Mouse (Mus musculus) left cerebral cortex, adult 18-20 months (tissue): ENCODE measurements around the gene Acss3. TPM values are rescaled to one million over a fixed set of nuclear protein-coding genes. Genes with fewer than 3 reads are reported as not detected.

Experiments used
- DNase-seq, 2 experiments: peaks; one replicate each; pipeline ENCODE4 v3.0.0; 2021 to 2022; ENCODE audit warnings: low spot score in 2 of 2, mixed read lengths in 1 of 2
- long read RNA-seq, 2 experiments: library from polyadenylated mRNA; stranded (forward); transcript quantifications; one replicate each; pipeline ENCODE4 v2.0.0; 2021
- total RNA-seq, 2 experiments: library from RNA; stranded (reverse); gene quantifications; 2 replicates each; pipeline ENCODE4 v1.2.3; 2021

Gene Acss3
- total RNA-seq, result 1 to 10 TPM; 1.2 to 1.3 TPM
- long read RNA-seq, experiment 1, partial matches to known transcripts, result 0 of 1 reads
- long read RNA-seq, experiment 1, other reads (novel, unspliced or antisense), result 1 of 1 reads
- long read RNA-seq, experiment 2, full-length matches to known transcripts, result 1 of 4 reads
- long read RNA-seq, experiment 2, partial matches to known transcripts, result 1 of 4 reads
- long read RNA-seq, experiment 2, other reads (novel, unspliced or antisense), result 2 of 4 reads

- DNase-seq, result peak in 1 of 2 experiments; percentile 1
These were observed at the start of gene Acss3 for GRCm38 (mm10) chr10:107123529-107124335. Acss3 (minus strand) TSS chr10:107123668.

- no peak for DNase-seq
These were observed 48.7 kb upstream of the Acss3 start for GRCm38 (mm10) chr10:107172003-107172689.

GRCm38 (mm10) chr10:107166486-107166885 is 43.0 kb upstream of the Acss3 start:
- DNase-seq, result no peak

GRCm38 (mm10) chr10:107148759-107149158 is 25.3 kb upstream of the Acss3 start:
- DNase-seq, result no peak

- DNase-seq, result no peak
These were observed 20.5 kb upstream of the Acss3 start for GRCm38 (mm10) chr10:107144016-107144415.

GRCm38 (mm10) chr10:107142910-107143309 is 19.4 kb upstream of the Acss3 start:
- no peak for DNase-seq

- DNase-seq, result no peak
These were observed 532 bp downstream of the Acss3 start for GRCm38 (mm10) chr10:107122744-107123528.

- DNase-seq, result no peak
These were observed 2.2 kb downstream of the Acss3 start for GRCm38 (mm10) chr10:107121301-107121700.

GRCm38 (mm10) chr10:107119135-107119534 is 4.3 kb downstream of the Acss3 start:
- DNase-seq, result no peak

- DNase-seq, result no peak
These were observed 6.7 kb downstream of the Acss3 start for GRCm38 (mm10) chr10:107116709-107117267.

- DNase-seq, result peak in 1 of 2 experiments; percentile 2
These were observed 7.4 kb downstream of the Acss3 start for GRCm38 (mm10) chr10:107115930-107116642.

GRCm38 (mm10) chr10:107115121-107115520 is 8.3 kb downstream of the Acss3 start:
- DNase-seq, result no peak

GRCm38 (mm10) chr10:107094452-107094851 is 29.0 kb downstream of the Acss3 start:
- no peak for DNase-seq

GRCm38 (mm10) chr10:107053846-107054624 is 69.4 kb downstream of the Acss3 start:
- DNase-seq, result no peak

GRCm38 (mm10) chr10:107050489-107050888 is 73.0 kb downstream of the Acss3 start:
- DNase-seq, result no peak

- no peak for DNase-seq
These were observed 80.8 kb downstream of the Acss3 start for GRCm38 (mm10) chr10:107042656-107043055.

- no peak for DNase-seq
These were observed 82.6 kb downstream of the Acss3 start for GRCm38 (mm10) chr10:107040837-107041236.

- no peak for DNase-seq
These were observed 83.1 kb downstream of the Acss3 start for GRCm38 (mm10) chr10:107040378-107040777.

GRCm38 (mm10) chr10:107039211-107039610 is 84.3 kb downstream of the Acss3 start:
- DNase-seq, result no peak
